Mouse (Mus musculus) forebrain, embryonic 10.5 days (tissue): ENCODE data around the gene Sp9. TPM values are rescaled to one million over a fixed set of nuclear protein-coding genes. Genes with fewer than 3 reads are reported as not detected.

Experiments used
- polyA plus RNA-seq: library from polyadenylated mRNA; unstranded; fragments of >200 nt; fragmentation: Nextera tagmentation; extraction: Ambion mirVana; gene quantifications from 2 replicates; pipeline ENCODE4 v1.2.1, GENCODE M21; 2016

Gene Sp9
- polyA plus RNA-seq, 1 experiment from 2014 or later, result 0.94 TPM

Other genes with a start within 250 kb of the Sp9 start
- gene Ola1, start 53.0 kb upstream of the Sp9 start, polyA plus RNA-seq, result 111 and 112 TPM in 2 replicates
- gene Scrn3, start 40.7 kb downstream of the Sp9 start, polyA plus RNA-seq, result 12.8 and 13.8 TPM in 2 replicates
- 13.3 and 14.0 TPM in 2 replicates for gene Cir1, start 40.8 kb downstream of the Sp9 start, polyA plus RNA-seq
- gene Gpr155, start 114.6 kb downstream of the Sp9 start, polyA plus RNA-seq, result 1.6 and 2.2 TPM in 2 replicates